Mouse (Mus musculus) large intestine, adult 2 months (tissue): Measurements from ENCODE around the gene Zfp62. TPM values are rescaled to one million over a fixed set of nuclear protein-coding genes. Genes with fewer than 3 reads are reported as not detected.

Experiments
- DNase-seq: peaks from one replicate; pipeline ENCODE4 v3.0.0-alpha.2; 2012; ENCODE audit warnings: low read depth, low spot score
- WGBS: fragments of 180-500 bp; shearing (Covaris S2); methylation state at CpG from one replicate; pipeline ENCODE4 v1.1.7; 2018; 5-methylcytosine and 5-hydroxymethylcytosine counted together
- polyA plus RNA-seq: library from polyadenylated mRNA; depleted of rRNA; stranded (reverse); fragments of >200 nt; gene quantifications from 2 replicates; pipeline ENCODE4 v1.2.3, GENCODE M21; 2012

Zfp62 gene
- polyA plus RNA-seq, 1 experiment, result 1.1 TPM

DNA sequence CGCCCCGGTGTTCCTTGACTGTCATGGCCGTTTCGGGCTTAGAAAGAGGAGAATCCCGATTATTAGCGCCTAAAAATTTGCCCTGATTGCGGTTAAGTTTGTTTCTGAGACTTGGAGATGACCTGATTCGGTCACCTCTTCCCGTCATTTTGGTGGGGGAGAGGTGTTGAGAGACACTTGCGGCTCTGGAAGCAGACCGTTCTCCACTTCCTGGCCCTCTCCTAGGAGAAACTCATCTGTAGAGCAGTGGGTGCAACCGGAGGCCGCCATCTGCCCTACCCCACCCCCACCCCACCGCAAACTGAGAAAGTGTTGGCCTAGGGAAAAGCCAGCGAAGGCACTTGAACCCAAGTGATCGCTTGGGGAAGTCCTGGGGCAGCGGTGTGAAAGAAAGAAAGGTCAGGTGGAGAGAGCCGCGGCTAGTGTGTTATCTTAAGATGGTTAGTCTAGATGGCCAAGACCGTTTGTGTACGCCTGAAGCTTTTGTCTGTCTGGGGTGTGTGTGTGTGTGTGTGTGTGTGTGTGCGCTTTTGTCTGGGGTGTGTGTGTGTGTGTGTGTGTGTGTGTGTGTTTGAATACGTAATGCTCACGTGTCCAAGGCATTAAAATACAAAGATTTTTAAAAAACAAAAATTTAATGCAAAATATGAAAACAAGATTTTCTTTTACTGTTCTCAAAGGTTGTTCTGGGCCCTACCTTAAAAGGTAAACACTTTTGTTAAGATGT lies 842 bp downstream of the Zfp62 start:
- no peak for DNase-seq
- 1% methylated on average over 24 of the region's 24 CpGs for WGBS

DNA sequence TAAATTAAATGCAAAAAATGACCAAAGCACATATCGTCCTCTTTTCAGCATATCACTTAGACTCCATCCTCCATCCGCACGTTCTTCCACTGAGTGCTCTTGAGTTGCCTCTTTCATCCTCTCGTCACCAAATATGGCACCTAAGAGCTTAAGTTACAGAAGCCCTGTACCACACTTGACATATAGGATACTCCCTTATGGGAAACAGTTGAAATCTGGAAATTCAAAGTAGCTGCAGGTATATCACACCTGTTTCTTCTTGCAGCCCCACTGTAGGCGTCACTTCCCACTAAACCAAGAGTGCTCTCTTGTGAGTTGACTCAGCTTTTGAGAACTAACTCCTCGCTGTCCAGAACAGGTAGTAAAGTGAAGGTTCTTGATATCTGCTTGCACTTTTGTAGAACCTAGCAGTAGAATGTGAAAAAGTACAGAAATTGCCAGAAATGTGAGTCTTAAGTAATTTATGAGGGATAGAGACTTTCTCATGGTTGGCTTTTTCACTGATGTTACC lies 2.0 kb downstream of the Zfp62 start:
- no peak for DNase-seq
- WGBS, result 76% methylated on average over 6 of the region's 6 CpGs

DNA sequence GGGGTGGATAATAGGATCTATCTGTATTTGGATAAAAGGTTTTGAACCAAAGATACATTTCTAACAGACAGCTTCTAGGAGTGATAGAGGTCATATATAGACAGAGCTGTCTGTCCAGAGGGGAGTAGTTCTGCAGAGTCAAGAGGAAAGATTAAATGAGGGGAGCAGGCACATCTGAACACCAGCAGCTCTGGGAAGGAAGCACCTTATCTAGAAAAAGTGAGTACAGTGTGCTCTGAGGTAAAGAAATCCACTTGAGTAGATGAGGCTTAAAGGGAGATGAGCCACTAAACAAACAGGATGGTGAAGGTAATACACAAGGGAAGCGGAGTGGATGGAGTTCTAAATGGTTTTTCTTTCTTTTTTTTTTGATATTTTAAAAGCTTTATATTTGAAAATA lies 4.4 kb downstream of the Zfp62 start:
- DNase-seq, result no peak
- WGBS, result 98% methylated on average over 1 of the region's 1 CpGs

DNA sequence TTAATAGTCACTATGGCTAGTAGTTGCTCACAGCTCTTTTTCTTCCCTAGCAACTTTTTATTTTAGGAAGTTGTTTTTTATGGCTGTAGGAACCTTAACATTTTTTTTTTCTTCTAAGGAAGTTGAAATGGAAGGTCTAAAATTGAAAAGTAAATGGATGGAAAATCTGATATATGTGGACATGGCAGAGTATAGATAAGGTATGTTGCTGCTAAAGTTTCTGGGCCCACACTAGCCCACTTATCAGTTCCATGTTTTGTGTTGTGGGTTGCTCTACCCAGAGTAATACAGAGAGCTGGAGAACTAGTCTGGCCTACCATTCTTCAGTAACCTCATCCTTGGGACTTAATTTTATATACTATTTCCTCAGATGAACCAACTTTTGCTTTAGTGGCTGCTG lies 9.5 kb downstream of the Zfp62 start:
- DNase-seq, result no peak

DNA sequence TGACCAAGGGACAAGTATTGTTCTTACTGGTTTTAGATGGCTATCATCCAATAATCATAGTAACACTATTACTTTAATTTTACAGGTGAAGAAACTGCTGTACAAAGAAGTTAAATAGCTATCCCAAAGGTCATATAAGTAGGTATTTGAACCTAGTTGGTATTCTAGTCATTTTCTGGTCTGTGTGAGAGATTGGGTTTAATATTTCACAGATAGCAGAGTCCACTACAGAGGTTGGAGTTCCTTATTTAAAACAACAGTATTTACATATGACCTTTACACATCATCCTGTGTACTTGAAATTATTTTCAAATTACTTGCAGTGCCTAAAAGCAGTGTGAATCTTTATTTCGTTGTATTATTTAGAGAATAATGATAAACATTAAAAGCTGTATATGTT lies 10.4 kb downstream of the Zfp62 start:
- no peak for DNase-seq
- WGBS, result 92% methylated on average over 1 of the region's 1 CpGs

DNA sequence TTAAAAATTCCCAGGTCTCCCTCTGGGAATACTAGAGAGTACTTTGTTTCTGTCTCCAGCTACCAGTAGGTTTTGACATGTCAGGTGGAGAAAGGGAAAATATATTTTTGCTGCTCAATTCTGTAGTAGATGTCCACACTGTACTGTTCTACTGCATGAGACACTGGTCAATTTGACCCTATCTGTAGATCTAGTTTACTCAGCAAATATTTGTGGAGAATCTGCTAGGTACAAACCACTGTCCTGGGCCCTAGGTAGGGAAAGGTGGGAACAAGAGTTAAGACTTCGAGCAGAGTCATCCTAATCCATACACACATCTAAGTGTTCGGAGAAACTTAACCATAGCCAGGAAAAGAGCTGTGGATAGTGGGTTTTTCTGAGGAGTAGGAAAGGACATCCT lies 16.2 kb downstream of the Zfp62 start:
- WGBS, result 90% methylated on average over 2 of the region's 2 CpGs
- no peak for DNase-seq

- 65% methylated on average over 1 of the region's 1 CpGs for WGBS
- DNase-seq, result no peak
Observed at GRCm38 (mm10) chr11:49224455-49224854, 21.4 kb downstream of the Zfp62 start.

GRCm38 (mm10) chr11:49232781-49233180 lies 29.7 kb downstream of the Zfp62 start:
- WGBS, result 81% methylated on average over 3 of the region's 3 CpGs
- DNase-seq, result no peak

DNA sequence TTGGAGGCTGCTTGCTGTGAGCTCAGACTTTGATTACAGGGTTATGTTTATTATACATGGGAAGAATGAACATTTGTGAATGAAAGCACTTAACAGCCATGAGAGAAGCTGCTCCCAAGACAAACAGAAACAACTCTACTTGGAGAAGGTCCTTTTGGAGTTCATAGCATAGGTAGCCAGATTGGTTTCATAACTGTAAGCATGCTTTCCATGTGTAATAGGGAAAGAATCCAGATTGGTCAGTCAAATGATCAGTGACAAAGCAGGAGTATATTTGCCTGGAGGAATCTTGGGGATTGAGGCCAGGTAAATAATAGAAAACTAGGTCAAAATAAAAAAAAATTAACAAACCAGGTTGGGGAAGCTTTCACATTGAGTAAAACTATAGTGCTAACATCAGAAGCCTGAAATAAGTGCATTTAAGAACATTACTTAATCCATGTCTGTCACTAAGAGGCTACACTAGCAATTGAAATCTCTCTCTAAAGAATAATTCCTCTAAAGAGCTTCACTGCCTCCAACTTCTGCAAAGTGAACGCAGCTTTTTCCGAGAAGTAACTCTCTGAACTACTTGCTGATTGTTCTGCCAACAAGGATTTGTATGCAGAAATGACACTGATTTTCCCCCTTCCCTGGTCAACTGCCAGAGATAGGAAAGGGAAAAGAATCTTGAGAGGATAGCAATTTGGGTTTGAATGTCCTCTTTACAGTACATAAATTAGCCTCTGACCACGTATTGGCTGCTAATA lies 32.5 kb downstream of the Zfp62 start:
- DNase-seq, result no peak
- 75% methylated on average over 3 of the region's 3 CpGs for WGBS

GRCm38 (mm10) chr11:49236891-49237290 lies 33.8 kb downstream of the Zfp62 start:
- no peak for DNase-seq
- 47% methylated on average over 1 of the region's 1 CpGs for WGBS

DNA sequence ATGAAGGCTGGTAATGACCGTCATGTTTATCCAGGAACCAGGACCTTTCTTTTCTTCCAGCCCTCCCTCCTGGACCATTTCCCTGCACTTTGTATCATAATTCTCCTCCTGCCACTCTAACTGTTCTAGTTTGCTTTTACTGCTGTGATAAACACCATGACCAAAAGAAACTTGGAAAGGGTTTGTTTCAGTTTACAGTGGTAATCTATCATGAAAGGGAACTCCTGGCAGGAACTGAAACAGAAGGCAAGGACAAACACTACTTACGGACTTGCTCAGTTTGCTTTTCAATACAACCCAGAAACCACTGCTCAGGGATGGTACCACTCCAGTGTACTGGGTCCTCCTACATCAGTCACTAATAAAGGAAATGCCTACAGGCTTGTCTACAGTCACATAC lies 34.4 kb downstream of the Zfp62 start:
- 11% methylated on average over 2 of the region's 2 CpGs for WGBS
- no peak for DNase-seq

DNA sequence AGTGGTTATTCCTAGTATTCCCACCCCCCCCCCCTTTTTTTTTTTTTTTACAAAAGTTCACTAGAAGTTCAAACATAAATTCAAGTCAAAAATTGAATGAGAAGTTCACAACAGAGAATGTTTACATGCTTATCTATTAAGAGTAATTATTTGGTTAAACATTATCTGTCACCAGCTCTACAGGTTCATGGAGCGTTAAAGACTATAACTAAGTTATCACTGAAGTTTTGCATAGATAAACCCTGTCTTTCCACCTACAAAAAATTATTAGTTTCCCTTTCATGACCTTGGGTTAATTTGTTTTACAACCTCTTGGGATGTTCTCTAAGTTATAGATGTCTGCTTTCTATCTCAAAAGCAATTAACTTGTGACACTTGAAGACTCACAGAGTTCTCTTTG lies 37.2 kb downstream of the Zfp62 start:
- DNase-seq, result no peak

DNA sequence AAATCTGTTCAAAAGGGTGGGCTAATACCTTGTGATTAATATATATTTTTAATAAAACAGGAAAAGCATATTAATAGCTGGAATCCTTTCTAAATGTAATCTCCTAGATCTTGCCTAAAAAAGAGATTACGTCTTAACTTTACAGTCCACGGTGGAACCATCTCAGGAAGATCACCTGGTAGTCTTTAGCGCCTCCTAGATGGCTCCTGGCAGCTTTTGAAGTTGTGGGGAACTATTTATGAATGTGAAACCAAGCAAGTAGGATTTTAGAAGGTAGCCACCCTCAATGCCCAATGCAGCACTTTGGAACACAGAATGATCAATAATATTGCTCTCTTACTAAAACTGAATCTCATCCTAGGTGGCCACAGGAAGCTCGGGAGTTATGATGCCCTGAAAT lies 37.8 kb downstream of the Zfp62 start:
- WGBS, result 73% methylated on average over 4 of the region's 4 CpGs
- DNase-seq, result no peak

More for the DNA sequence above, 37.2 kb downstream of the Zfp62 start:
- 89% methylated on average over 1 of the region's 1 CpGs for WGBS

DNA sequence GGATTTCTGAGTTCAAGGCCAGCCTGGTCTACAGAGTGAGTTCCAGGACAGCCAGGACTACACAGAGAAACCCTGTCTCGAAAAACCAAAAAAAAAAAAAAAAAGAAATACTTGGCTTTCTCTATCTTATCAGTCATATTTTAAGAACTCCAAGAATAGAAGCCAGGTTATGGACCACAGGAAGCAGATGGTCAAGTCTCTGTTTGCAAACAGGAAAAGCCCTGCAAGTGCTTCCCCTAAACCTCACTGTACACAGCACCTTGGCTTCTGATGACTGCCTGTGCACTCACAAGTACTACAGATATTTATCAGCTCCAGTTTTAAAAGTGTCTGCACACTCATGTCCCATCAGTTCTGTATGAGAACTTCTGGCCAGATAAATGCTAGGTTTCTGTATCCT lies 38.4 kb downstream of the Zfp62 start:
- 43% methylated on average over 1 of the region's 1 CpGs for WGBS
- DNase-seq, result no peak

GRCm38 (mm10) chr11:49242944-49243626 lies 40.0 kb downstream of the Zfp62 start:
- 20% methylated on average over 11 of the region's 11 CpGs for WGBS
- no peak for DNase-seq

- DNase-seq, result no peak
- 2% methylated on average over 60 of the region's 60 CpGs for WGBS
Observed at GRCm38 (mm10) chr11:49243727-49244594, 40.9 kb downstream of the Zfp62 start, which contains the start of gene Mgat1. Gene Mgat1, plus strand, starts transcription at chr11:49244191.

GRCm38 (mm10) chr11:49244595-49244930 lies 41.5 kb downstream of the Zfp62 start:
- 1% methylated on average over 4 of the region's 4 CpGs for WGBS
- DNase-seq, result no peak

- 10% methylated on average over 7 of the region's 7 CpGs for WGBS
- no peak for DNase-seq
Observed at GRCm38 (mm10) chr11:49245176-49245575, 42.1 kb downstream of the Zfp62 start.

DNA sequence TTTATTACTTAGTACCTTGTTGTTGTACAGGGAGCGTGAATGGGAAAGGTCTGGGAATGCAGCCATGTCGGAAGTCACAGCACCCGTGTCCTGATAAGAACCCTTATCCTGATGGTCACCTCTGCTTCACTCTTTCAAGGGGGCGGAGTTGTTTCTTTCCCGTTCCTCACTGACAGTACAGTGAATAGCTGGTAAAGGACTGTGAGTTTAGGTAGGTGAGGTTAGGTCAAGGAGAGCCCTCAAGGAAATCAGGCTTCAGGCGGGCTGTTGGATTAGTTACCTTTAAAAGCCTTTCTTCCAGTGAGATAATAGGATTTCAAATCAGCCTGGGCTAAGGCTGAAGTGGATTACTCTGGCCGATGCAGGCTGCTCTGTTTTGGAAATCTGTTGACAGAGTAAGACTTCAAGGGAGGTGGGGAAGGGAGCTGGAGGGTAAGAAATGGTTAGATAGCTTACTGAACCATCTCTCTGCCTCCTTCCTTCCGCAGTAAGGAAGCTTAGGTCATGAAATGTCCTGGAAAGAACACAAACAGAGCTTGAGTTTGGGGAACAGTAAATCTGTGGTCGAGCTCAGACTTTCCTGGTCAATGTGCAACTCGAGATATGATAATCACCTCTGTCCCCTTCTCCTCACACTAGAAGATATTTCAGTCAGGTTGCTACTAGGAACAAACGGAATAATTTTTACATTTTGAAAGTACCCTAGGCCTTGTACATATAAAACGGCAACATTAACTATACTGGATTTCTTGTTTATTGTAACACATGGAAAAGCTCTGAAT lies 42.7 kb downstream of the Zfp62 start:
- WGBS, result 13% methylated on average over 12 of the region's 12 CpGs

More for the DNA sequence above, 42.7 kb downstream of the Zfp62 start:
- DNase-seq, result no peak
